Mouse (Mus musculus): ENCODE results near the gene Pglyrp1. TPM values are rescaled to one million over a fixed set of nuclear protein-coding genes. Genes with fewer than 3 reads are reported as not detected.

Pglyrp1 gene
- total and polyA plus RNA-seq, 3 experiments = 1.3 to 12.7 (median 2.2) TPM

DNA sequence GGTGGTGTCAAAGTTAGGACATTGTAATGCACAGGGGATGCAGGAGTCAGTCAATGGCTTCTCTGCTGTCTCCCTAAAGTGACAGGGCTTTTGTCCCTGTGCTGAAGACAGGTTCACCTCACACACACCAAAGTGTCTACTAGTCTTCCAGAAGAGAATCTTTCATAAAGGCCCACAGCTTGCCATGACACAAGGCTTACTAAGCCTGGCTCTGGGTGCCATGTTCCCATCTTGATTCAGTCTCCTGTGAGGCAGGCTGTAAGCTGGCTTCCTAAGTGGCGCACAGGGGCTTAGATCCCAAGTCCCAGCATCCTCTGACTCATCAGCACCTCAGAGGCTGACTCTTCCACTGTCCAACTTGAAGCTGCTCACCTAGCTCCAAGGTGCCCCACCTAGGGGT is 15.8 kb downstream of the Pglyrp1 start:
- no peaks in the 10 kb centered on the region for H3K36me3 ChIP-seq (ENCODE audit: control insufficient read depth, insufficient read depth, low read length)
- 94% methylated on average over 1 of the region's 1 CpGs for WGBS
- peaks cover 5% of the 10 kb centered on the region for H3K4me1 ChIP-seq (ENCODE audit: control insufficient read depth, insufficient read depth, low read length)
- no peak overlapping the region for H3K27ac ChIP-seq
- TF ChIP-seq CTCF (IDR thresholded peaks at IDR 0.05) (no peak), POLR2A (IDR thresholded peaks at IDR 0.05; ENCODE audit: insufficient read depth, low read depth, low read length) (no peak), EP300 (IDR thresholded peaks at IDR 0.05; ENCODE audit: insufficient read depth, low read depth, low read length) (no peak)
- no peaks in the 10 kb centered on the region for H3K79me2 ChIP-seq (replicated peaks; ENCODE audit: control insufficient read depth, insufficient read depth, low read length)
- no peak overlapping the region for H3K9ac ChIP-seq (ENCODE audit: low read depth, low read length)
- no peaks in the 10 kb centered on the region for H3K27me3 ChIP-seq (ENCODE audit: control insufficient read depth, insufficient read depth, low read length)
- no peak for DNase-seq
- H3K4me3 ChIP-seq = no peak overlapping the region
- intact Hi-C loops (cut with DNase I) = no loop called here

DNA sequence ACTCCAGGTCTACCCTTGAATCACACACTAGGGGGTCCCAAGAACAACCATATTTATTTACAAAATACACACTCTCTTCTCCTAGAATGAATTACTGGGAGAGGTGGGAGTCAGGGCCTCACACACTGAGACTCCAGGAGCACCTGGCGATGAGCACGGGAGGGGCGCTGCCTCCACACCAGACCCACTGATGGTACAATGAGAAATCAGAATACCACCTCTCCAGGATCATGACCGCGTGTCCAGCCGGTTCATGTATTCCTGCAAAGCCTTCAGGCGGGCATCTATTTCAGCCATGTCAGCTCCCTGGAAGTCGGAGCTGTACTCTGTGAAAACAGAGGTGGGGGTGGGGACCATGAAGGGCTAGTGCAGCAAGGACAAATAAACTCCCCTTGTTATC is 19.7 kb downstream of the Pglyrp1 start:
- peaks cover 2% of the 10 kb centered on the region for H3K4me1 ChIP-seq (ENCODE audit: control insufficient read depth, insufficient read depth, low read length)
- no peak overlapping the region for H3K4me3 ChIP-seq
- 92% methylated on average over 8 of the region's 8 CpGs for WGBS
- peaks cover 3% of the 10 kb centered on the region for H3K27me3 ChIP-seq (ENCODE audit: control insufficient read depth, insufficient read depth, low read length)
- no peak overlapping the region for H3K9ac ChIP-seq (ENCODE audit: low read depth, low read length)
- intact Hi-C loops (cut with DNase I) = no loop called here
- TF ChIP-seq EP300 (IDR thresholded peaks at IDR 0.05; ENCODE audit: insufficient read depth, low read depth, low read length) (no peak), POLR2A (IDR thresholded peaks at IDR 0.05; ENCODE audit: insufficient read depth, low read depth, low read length) (no peak), CTCF (IDR thresholded peaks at IDR 0.05) (no peak)
- H3K27ac ChIP-seq = no peak overlapping the region
- no peaks in the 10 kb centered on the region for H3K36me3 ChIP-seq (ENCODE audit: control insufficient read depth, insufficient read depth, low read length)
- no peak for DNase-seq
- no peaks in the 10 kb centered on the region for H3K79me2 ChIP-seq (replicated peaks; ENCODE audit: control insufficient read depth, insufficient read depth, low read length)

DNA sequence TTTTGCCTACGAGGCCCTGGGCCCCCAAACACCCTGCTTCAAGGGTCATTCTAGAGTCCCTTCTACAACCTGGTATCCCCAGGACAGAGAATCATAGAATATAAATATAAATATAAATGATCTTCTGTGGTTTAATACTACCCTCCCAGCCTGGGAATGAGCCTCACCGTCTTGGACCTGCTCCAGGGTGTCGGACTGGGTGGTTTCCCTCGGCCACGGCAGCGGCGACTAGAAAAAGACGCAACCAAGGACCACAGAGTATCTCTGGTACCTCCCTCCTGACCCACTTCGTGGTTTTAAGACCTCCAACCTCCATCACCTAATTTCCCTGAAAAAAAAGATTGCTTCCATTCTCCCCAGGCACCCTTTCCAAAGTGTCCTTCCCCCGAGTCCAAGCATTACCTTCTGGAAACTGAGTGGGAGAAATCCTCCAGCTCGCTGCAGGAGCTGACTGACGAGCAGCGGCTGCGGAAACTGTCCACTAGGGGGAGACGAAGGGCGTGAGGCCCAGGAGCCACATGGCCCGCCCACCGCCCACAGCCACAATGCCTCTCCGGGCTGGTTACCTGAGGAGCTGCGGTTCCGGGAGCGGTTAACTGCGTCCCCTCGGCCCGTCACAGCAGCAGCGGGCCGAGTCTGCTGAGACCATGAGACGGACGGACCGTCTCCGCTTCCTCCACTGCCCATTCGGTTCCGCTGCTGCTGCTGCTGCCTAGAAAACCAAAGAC is 20.9 kb downstream of the Pglyrp1 start:
- Histone ChIP-seq H3K79me2 (replicated peaks; ENCODE audit: control insufficient read depth, insufficient read depth, low read length) (no peaks in the 10 kb centered on the region), H3K9ac (ENCODE audit: low read depth, low read length) (peak overlapping the region; percentile 60), H3K4me3 (peak overlapping the region; percentile 33), H3K36me3 (ENCODE audit: control insufficient read depth, insufficient read depth, low read length) (no peaks in the 10 kb centered on the region), H3K4me1 (ENCODE audit: control insufficient read depth, insufficient read depth, low read length) (peaks cover 4% of the 10 kb centered on the region), H3K27ac (no peak overlapping the region), H3K27me3 (ENCODE audit: control insufficient read depth, insufficient read depth, low read length) (peaks cover 3% of the 10 kb centered on the region)
- intact Hi-C loops (cut with DNase I) = no loop called here
- TF ChIP-seq CTCF (IDR thresholded peaks at IDR 0.05) (peak; percentile 99; the same call in 1 of the 2 replicates), POLR2A (IDR thresholded peaks at IDR 0.05; ENCODE audit: insufficient read depth, low read depth, low read length) (no peak)
- 19% methylated on average over 33 of the region's 33 CpGs for WGBS
- peak; percentile 83 to 87 for DNase-seq

GRCm38 (mm10) chr7:18893009-18893408 is 21.9 kb downstream of the Pglyrp1 start:
- Histone ChIP-seq H3K27ac (no peak overlapping the region), H3K9ac (ENCODE audit: low read depth, low read length) (no peak overlapping the region), H3K79me2 (replicated peaks; ENCODE audit: control insufficient read depth, insufficient read depth, low read length) (no peaks in the 10 kb centered on the region), H3K4me1 (ENCODE audit: control insufficient read depth, insufficient read depth, low read length) (peaks cover 4% of the 10 kb centered on the region), H3K27me3 (ENCODE audit: control insufficient read depth, insufficient read depth, low read length) (peaks cover 3% of the 10 kb centered on the region), H3K4me3 (no peak overlapping the region), H3K36me3 (ENCODE audit: control insufficient read depth, insufficient read depth, low read length) (no peaks in the 10 kb centered on the region)
- DNase-seq = no peak
- intact Hi-C loops (cut with DNase I) = no loop called here
- TF ChIP-seq POLR2A (IDR thresholded peaks at IDR 0.05; ENCODE audit: insufficient read depth, low read depth, low read length) (no peak), CTCF (IDR thresholded peaks at IDR 0.05) (no peak)
- WGBS = 43% methylated on average over 27 of the region's 27 CpGs

DNA sequence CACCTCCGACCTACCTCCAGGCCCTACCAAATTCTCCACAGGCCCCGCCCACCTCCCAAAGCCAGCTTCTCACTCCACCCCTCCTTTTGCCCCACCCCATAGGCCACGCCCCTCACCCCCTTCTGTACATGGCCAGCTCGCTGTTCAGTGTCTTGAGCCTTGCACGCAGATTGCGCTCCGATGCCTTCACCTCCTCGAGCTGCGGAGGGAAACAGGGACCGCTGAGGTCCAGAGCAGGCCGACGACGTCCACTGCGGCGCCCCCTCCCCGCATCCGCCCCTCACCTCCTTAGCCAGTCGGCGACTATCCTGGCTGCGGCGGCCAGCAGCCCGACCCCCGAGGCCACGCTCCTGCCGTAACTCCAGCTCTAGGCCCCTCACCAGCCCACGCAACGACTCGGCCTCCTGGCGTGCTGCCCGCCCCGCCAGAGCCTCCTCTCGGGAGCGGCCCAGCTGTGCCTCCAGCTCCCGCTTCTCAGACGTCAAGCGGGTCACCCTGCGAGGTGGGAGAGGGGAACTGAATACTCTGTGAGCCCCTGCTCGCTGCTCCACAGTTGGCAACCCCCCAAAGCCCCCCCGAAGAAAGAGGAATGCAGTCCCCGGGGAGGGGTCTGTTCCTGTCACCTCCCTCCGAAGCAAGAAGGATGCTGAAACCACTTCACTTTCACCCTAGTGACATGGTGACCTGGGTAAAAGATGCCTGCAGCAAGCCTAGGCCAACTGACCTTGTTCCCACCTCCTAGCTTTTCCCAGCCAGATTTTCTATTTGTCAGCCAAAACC is 22.7 kb downstream of the Pglyrp1 start:
- DNase-seq = peak; percentile 48 to 67
- Histone ChIP-seq H3K36me3 (ENCODE audit: control insufficient read depth, insufficient read depth, low read length) (no peaks in the 10 kb centered on the region), H3K27me3 (ENCODE audit: control insufficient read depth, insufficient read depth, low read length) (peaks cover 3% of the 10 kb centered on the region), H3K4me1 (ENCODE audit: control insufficient read depth, insufficient read depth, low read length) (peaks cover 4% of the 10 kb centered on the region), H3K79me2 (replicated peaks; ENCODE audit: control insufficient read depth, insufficient read depth, low read length) (no peaks in the 10 kb centered on the region), H3K27ac (no peak overlapping the region), H3K9ac (ENCODE audit: low read depth, low read length) (peak overlapping the region; percentile 51), H3K4me3 (peak overlapping the region; percentile 38)
- WGBS = 7% methylated on average over 40 of the region's 41 CpGs
- intact Hi-C loops (cut with DNase I) = no loop called here
- TF ChIP-seq POLR2A (IDR thresholded peaks at IDR 0.05; ENCODE audit: insufficient read depth, low read depth, low read length) (no peak), CTCF (IDR thresholded peaks at IDR 0.05) (no peak), EP300 (IDR thresholded peaks at IDR 0.05; ENCODE audit: insufficient read depth, low read depth, low read length) (no peak)

GRCm38 (mm10) chr7:18896536-18896935 is 25.4 kb downstream of the Pglyrp1 start:
- WGBS = 14% methylated on average over 5 of the region's 5 CpGs
- TF ChIP-seq POLR2A (IDR thresholded peaks at IDR 0.05; ENCODE audit: insufficient read depth, low read depth, low read length) (no peak), EP300 (IDR thresholded peaks at IDR 0.05; ENCODE audit: insufficient read depth, low read depth, low read length) (no peak), CTCF (IDR thresholded peaks at IDR 0.05) (peak; percentile 85)
- intact Hi-C loops (cut with DNase I) = loop anchor here (2.0 to 5.0 kb wide), 3 partner anchors 70 to 110 kb away; partner anchors contain the start of gene Mypop
- Histone ChIP-seq H3K9ac (ENCODE audit: low read depth, low read length) (no peak overlapping the region), H3K79me2 (replicated peaks; ENCODE audit: control insufficient read depth, insufficient read depth, low read length) (no peaks in the 10 kb centered on the region), H3K27me3 (ENCODE audit: control insufficient read depth, insufficient read depth, low read length) (peaks cover 3% of the 10 kb centered on the region), H3K27ac (no peak overlapping the region), H3K4me3 (no peak overlapping the region), H3K36me3 (ENCODE audit: control insufficient read depth, insufficient read depth, low read length) (no peaks in the 10 kb centered on the region), H3K4me1 (ENCODE audit: control insufficient read depth, insufficient read depth, low read length) (peaks cover 4% of the 10 kb centered on the region)
- DNase-seq = peak in 1 of 2 experiments; percentile 49
